Mouse (Mus musculus) thymus, adult 2 months (tissue): ENCODE measurements around the gene Kdm5b.

Experiments used
- CTCF ChIP-seq: fragments of 200-500 bp; IDR thresholded peaks from 2 replicates; pipeline ENCODE4 v1.5.1; 2012; ENCODE audit warnings: mild to moderate bottlenecking, control low read depth, low read length, moderate library complexity, borderline replicate concordance; ENCODE audit not compliant: control insufficient read depth, poor library complexity, insufficient read depth; ENCODE audit errors: extremely low read depth
- POLR2A ChIP-seq: fragments of 200-500 bp; IDR thresholded peaks from 2 replicates; pipeline ENCODE4 v1.6.1; 2012; ENCODE audit warnings: mild to moderate bottlenecking, low read length, control low read depth, moderate library complexity; ENCODE audit not compliant: control insufficient read depth, poor library complexity, insufficient read depth; ENCODE audit errors: extremely low read depth

- TF ChIP-seq CTCF: no peak
- TF ChIP-seq POLR2A: no peak
Measured at GRCm38 (mm10) chr1:134651851-134652398, 92.0 kb downstream of the Kdm5b start.
